Mouse (Mus musculus) retina, embryonic 14.5 days (tissue): ENCODE results near the gene Galnt16.
A peak's percentile ranks its signal among the peaks of the same experiment; 100 is the strongest.

Experiments
- DNase-seq: peaks from one replicate; pipeline ENCODE4 v3.0.0-alpha.2; 2015; ENCODE audit warnings: low spot score

Galnt16 gene

GRCm38 (mm10) chr12:80531585-80531984 lies 13.5 kb downstream of the Galnt16 start:
- no peak for DNase-seq

- DNase-seq = no peak
These were observed 15.8 kb downstream of the Galnt16 start for GRCm38 (mm10) chr12:80533876-80534275.

GRCm38 (mm10) chr12:80537313-80537712 lies 19.2 kb downstream of the Galnt16 start:
- DNase-seq = no peak

- no peak for DNase-seq
These were observed 20.2 kb downstream of the Galnt16 start for GRCm38 (mm10) chr12:80538311-80538710.

GRCm38 (mm10) chr12:80545310-80545709 lies 27.2 kb downstream of the Galnt16 start:
- peak; percentile 31 for DNase-seq

- DNase-seq = no peak
These were observed 31.6 kb downstream of the Galnt16 start for GRCm38 (mm10) chr12:80549646-80550045.

GRCm38 (mm10) chr12:80553157-80553556 lies 35.1 kb downstream of the Galnt16 start:
- DNase-seq = no peak

- DNase-seq = no peak
These were observed 36.2 kb downstream of the Galnt16 start for GRCm38 (mm10) chr12:80554312-80554711.

- no peak for DNase-seq
These were observed 43.8 kb downstream of the Galnt16 start for GRCm38 (mm10) chr12:80561904-80562303.

- no peak for DNase-seq
These were observed 44.7 kb downstream of the Galnt16 start for GRCm38 (mm10) chr12:80562793-80563192.

- DNase-seq = no peak
These were observed 46.9 kb downstream of the Galnt16 start for GRCm38 (mm10) chr12:80564990-80565389.

- DNase-seq = no peak
These were observed 47.7 kb downstream of the Galnt16 start for GRCm38 (mm10) chr12:80565793-80566192.

GRCm38 (mm10) chr12:80566502-80566901 lies 48.4 kb downstream of the Galnt16 start:
- DNase-seq = peak; percentile 43

GRCm38 (mm10) chr12:80567375-80567774 lies 49.3 kb downstream of the Galnt16 start:
- no peak for DNase-seq

GRCm38 (mm10) chr12:80569561-80569960 lies 51.5 kb downstream of the Galnt16 start:
- no peak for DNase-seq

GRCm38 (mm10) chr12:80574318-80574717 lies 56.2 kb downstream of the Galnt16 start:
- DNase-seq = no peak

- DNase-seq = no peak
These were observed 56.8 kb downstream of the Galnt16 start for GRCm38 (mm10) chr12:80574825-80575371.

- DNase-seq = peak; percentile 71
These were observed 59.0 kb downstream of the Galnt16 start for GRCm38 (mm10) chr12:80577049-80577448.

GRCm38 (mm10) chr12:80581357-80581756 lies 63.3 kb downstream of the Galnt16 start:
- no peak for DNase-seq

GRCm38 (mm10) chr12:80584973-80585372 lies 66.9 kb downstream of the Galnt16 start:
- peak; percentile 35 for DNase-seq

GRCm38 (mm10) chr12:80594141-80594540 lies 76.1 kb downstream of the Galnt16 start:
- DNase-seq = no peak

- DNase-seq = no peak
These were observed 76.7 kb downstream of the Galnt16 start for GRCm38 (mm10) chr12:80594781-80595180.

- no peak for DNase-seq
These were observed 77.5 kb downstream of the Galnt16 start for GRCm38 (mm10) chr12:80595566-80595965.

GRCm38 (mm10) chr12:80595968-80596367 lies 77.9 kb downstream of the Galnt16 start:
- no peak for DNase-seq

- DNase-seq = no peak
These were observed 80.2 kb downstream of the Galnt16 start for GRCm38 (mm10) chr12:80598236-80598635.
